Mouse (Mus musculus) liver, postnatal 0 days (tissue): Measurements from ENCODE around the gene Hsd11b1.

ENCODE experiments used
- CTCF ChIP-seq: sonication (generic); IDR thresholded peaks from 2 replicates; pipeline ENCODE4 v1.5.1; 2016; ENCODE audit warnings: antibody characterized with exemption, low read depth
- EP300 ChIP-seq: IDR thresholded peaks from 2 replicates; pipeline ENCODE4 v1.6.1; 2016; ENCODE audit warnings: antibody characterized with exemption, low read depth, mild to moderate bottlenecking

- TF ChIP-seq EP300, result no peak
- TF ChIP-seq CTCF, result no peak
Measured at GRCm38 (mm10) chr1:193310519-193311085, 46.7 kb upstream of the Hsd11b1 start.
